Mouse (Mus musculus): ENCODE measurements around the gene Numbl.

Gene Numbl

DNA sequence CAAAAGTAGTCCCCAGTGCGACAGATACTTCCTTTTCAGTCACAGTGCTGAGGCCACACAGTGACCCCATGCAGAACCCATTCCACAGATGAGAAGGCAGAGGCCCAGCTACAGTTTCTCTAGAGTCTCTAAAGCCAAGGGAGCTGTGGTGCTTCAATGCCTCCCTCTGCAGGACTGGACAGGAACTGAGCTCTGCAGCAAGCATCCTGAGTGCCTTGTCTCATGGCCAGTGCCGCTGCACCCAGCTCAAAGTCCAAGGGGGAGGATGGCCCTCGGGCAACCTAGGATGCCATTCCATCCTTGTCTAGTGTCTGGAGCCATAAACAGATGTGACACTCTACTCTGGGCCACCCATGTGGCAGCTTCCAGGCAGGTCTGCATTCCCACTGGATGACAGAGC is 2.5 kb upstream of the Numbl start:
- peak; percentile 60 for DNase-seq

DNA sequence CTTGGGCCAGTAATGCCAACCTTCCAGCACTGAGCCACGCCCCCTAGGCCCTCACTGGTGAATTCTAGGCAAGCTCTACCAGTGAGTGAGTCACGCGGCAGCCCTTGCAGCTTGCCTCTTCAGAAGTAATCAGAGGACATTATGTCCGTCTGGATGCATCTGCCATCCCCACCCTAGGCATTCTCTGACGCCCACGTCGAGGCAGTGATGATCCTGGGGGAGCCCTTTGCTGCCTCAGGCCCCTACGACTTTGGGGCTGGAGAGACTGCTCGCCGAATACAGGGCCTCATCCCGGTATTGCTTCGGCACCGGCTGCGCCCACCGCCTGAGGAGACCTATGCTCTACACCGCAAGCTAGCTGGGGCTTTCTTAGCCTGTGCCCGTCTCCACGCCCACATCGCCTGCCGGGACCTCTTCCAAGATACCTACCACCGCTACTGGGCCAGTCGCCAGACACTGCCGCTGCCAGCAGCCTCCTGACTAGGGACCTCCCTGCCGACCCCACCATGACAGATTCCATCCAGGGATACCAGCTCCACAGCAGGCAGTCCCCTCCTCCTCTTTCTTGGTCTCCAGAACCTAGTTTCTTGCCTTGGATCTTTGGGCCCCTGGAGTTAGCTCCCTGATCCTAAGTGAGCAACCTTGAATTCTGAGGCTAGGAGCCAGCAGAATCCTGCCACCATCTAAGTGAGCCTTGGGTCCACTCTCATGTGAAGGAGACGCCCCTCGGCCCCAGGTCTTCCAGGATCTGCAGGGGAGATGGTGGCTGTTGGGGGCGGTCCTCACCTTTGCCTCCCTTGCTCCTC is 984 bp upstream of the Numbl start:
- DNase-seq: peak; percentile 64

DNA sequence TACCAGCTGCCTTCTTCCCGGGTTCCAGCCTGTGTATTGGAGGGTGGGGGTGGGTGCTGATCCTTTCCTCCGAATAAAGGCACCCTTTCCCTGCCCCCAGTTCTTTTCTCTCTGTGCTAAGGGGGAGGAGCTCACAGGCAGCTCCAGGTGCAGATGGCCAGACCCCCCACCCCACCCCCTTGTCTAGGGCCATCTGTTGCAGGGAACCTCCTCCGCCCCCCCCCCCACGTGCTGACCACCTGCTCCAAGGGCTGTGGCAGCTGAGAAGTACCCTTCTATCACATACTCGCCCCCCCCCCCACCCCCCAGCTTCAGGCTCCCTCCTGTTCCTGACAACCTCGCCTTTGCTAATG is 405 bp upstream of the Numbl start:
- no peak for DNase-seq

DNA sequence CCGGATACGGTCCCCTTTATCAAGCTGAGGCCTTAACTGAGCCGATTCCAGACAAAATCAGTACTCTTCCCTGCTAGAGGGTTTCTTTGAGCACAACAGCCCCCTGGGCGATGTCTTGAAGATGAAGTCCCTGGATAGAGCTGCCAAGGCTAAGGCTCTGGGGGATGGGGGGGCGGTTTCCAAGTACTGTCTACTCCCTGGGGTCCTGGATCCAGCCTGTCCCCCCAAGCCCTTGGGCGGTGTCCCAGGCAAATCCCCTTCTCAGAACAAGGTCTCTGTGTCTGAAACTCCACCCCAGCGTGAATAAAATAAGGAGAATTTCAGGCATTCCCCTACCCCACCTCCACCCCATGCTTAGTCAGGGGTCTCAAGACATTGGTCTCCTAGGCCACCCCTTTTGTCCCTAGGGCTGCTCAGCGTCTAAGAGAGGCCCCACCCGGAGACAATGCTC is 1.1 kb downstream of the Numbl start:
- DNase-seq: no peak

DNA sequence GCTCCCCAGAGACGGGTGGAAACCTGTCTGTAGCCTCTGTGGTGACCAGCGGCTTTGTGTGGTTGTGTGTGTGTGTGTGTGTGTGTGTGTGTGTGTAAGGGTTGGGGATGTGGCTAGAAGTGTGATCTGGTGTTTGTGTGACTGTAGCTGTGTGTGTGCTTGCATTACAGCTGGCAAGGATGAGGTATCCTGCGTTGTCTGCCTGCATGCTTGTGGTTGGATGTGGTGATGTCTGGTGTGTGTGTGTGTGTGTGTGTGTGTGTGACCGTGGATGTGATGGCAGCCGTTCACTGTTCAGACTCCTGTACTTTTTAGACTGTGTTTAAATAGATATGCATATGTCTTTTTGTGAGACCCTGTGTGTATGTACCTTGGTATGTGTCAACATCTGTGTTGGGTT is 1.5 kb downstream of the Numbl start:
- DNase-seq: no peak

DNA sequence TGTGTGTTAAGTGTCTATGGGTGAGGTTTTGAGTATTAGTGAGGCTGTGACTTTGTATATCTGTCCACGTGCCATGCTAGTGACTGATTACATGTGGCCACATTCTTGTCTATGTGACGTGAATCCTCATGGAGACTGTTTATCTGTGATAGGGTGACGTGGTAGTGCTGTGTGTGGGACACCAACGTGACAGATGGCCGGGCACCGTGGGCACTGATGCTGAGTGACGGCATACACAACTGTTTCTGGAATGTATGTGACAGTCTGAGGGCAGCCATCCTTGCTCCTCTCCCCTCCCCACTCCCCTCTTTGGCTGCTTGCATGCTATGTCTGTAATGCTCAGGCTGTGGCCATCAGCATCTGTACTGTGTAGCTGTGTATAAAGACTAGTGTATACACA is 2.6 kb downstream of the Numbl start:
- DNase-seq: no peak

DNA sequence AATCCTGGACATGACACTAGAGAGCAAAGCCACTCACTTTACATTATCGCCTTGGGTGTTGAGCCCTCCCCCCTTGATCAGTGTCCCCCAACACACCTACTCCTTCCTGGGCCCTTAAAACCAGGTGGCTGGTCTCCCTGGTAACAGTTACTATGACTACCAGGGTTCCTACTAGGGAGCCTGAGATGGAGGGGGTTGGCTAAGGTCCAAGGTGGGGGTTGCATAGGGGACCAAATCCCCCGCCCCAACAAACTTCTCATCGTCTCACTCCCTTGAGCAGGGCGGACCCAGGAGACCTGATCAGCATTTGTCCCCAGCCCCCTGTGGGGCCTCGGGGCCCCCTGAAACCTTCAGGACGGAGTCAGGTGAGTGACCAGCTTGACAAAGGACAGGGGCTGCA is 3.7 kb downstream of the Numbl start:
- no peak for DNase-seq

DNA sequence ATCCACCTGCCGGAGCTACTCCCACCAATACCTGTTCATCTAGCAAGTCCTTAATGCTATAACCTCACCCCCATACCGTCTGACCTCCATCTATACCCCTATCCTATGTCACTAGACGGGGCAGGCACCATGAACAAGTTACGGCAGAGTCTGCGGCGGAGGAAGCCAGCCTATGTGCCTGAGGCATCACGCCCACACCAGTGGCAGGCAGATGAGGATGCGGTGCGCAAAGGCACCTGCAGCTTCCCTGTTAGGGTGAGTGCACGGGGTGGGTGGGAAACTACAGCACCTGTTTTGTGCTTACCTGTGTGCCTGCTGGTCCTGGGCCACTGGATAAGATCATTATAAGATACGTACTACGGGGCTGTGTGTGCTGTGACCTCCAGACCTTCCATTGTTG is 6.5 kb downstream of the Numbl start:
- no peak for DNase-seq

DNA sequence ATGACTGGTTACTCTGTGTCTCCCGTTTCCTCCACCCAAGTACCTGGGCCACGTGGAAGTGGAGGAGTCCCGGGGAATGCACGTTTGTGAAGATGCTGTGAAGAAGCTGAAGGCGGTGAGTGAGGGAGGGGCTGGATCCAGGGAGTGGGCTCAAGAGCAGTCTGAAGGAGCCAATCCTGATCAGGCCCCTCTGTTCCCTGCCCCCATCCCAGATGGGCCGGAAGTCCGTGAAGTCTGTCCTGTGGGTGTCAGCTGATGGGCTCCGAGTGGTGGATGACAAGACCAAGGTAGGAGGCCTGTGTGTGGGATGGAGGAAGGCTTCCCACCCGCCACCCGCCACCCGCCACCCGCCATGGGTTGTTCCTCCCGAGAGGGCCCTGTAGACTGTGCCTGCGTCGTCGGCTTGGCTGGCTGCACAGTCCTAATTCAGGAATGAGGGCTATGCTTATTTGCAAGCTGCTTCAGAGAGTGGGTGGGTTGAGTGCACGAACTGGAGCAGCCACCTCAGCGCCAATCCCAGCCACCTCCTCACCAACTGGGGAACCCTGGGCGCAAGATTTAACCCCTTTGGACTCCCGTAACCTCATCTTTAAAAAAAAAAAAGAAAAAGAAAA is 8.4 kb downstream of the Numbl start:
- DNase-seq: no peak

DNA sequence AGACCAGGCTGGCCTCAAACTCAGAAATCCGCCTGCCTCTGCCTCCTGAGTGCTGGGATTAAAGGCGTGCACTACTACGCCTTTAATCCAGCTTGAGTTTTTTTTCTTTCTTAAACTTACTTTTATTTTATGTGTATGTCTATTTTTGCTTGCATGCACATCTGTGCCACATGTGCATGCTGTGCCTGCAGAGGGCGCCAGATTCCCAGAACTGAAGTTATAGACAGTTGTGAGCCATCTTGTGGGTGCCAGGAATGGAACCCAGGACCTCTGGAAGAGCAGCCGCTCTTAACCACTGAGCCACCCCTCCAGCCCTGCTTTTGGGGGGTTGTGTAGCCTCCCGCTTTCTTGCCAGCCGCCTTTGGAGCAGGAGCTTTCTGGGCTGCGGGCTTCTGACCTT is 13.2 kb downstream of the Numbl start:
- no peak for DNase-seq

DNA sequence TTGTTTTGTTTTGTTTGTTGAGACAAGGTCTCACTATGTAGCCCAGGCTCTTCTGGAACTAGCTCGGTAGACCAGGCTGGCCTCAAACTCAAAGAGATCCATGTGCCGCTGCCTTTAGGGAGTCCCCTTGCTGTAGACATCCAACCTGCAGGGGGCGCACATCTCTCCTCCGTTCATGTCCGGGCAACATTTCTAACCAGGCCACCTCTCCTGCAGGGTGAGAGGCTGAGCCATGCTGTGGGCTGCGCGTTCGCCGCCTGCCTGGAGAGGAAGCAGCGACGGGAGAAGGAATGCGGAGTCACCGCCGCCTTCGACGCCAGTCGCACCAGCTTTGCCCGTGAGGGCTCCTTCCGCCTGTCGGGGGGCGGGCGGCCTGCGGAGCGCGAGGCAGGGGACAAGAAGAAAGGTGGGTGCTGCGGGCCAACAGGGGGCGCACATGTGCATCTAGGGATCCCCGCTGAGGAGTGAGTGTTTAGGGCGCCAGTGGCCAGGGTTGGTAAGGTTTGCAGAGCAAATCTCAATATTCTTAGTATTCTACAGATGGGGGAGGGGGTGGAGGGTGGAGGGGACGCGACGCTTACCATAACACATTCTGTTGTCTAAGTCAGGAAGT is 15.6 kb downstream of the Numbl start:
- DNase-seq: peak; percentile 20

DNA sequence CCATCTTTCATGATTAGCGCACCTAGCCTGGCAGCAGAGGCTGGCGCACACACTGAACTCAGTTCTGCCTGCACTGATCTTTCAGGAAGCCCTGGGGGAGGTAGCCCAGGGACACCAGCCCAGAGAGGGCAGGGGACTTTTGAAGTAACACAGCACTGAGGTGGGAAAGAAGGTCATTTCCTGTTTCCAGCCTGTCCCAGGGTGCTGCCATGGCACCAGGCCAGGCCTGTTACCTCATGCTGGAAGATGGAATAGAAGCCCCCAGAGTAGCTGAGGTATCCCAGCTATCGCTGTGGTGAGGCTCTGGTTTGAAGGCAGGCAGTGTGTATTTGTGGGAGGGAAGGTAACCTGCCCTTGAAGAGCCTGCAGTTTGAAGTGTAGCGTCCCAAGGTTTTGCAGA is 16.7 kb downstream of the Numbl start:
- no peak for DNase-seq

DNA sequence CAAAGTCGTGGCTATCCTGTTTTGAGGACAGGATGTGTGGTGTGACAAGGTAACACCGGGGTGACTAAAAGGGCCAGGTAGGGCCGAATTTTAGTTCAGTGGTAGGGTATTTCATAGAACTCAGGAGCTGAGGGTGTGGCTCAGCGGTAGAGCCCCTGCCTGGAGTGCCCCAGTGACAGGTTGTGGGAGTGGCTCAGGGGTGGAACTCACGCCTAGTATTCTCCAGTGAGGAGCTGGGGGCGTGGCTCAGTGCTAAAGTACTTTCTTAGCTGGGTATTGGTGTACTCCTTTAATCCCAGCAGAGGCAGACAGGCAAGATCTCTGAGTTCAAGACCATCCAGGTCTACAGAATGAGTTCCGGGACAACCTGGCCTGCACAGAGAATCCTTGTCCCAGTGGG is 17.8 kb downstream of the Numbl start:
- DNase-seq: no peak

DNA sequence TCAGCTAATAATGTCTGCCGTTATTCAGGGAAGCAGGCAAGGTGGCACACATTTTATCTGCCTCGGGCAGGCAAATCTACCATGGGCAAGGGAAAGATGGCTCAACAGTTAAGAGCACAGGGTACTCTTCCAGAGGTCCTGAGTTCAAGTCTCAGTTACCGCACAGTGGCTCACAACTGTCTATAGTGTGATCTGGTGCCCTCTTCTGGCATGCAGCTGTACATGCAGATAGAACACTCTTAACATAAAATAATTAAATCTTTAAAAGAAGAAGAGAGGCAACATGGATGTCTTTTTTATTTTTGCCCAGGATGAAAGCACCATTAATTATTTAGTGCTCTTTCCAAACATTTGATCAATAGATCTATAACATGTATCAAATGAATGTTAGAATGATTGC is 19.0 kb downstream of the Numbl start:
- no peak for DNase-seq

DNA sequence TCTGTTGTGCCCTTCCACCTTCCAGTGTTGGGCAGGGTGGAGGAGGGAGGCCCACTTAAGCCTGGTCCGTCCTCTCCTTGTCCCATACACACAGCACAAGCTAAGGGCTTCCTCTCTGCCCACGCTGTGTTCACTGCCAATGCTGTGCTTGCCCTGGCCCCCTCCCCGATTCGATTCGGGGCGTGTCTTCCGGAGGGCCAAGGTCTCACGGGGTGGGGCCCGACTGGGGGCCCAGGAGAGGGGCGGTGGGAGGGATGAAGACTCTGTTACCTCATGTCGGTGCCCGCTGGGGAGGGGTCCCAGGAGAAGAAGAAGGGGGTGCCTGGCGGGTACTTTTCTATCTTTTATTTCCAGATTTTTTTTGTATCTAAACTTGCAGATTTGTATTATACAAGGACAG is 23.5 kb downstream of the Numbl start:
- DNase-seq: no peak

DNA sequence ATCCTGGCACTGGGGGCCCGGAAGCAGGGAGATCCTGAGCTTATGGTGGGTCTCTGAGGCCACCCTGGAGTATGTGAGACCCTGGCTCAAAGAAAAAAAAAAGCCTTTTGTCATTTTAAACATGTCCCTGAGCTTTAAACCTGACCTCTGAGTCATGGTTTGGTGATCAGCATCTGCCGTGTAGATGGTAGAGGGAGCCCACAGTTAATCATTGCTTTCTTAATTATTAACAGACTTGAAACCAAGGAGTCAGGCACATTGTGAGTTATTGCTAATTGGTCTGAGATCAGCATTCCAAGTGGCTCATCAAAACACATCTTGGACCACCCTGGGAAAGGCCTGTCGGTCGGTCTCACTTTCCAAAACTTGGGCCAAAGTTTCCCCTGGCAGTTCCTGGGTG is 24.0 kb downstream of the Numbl start:
- DNase-seq: peak; percentile 9

DNA sequence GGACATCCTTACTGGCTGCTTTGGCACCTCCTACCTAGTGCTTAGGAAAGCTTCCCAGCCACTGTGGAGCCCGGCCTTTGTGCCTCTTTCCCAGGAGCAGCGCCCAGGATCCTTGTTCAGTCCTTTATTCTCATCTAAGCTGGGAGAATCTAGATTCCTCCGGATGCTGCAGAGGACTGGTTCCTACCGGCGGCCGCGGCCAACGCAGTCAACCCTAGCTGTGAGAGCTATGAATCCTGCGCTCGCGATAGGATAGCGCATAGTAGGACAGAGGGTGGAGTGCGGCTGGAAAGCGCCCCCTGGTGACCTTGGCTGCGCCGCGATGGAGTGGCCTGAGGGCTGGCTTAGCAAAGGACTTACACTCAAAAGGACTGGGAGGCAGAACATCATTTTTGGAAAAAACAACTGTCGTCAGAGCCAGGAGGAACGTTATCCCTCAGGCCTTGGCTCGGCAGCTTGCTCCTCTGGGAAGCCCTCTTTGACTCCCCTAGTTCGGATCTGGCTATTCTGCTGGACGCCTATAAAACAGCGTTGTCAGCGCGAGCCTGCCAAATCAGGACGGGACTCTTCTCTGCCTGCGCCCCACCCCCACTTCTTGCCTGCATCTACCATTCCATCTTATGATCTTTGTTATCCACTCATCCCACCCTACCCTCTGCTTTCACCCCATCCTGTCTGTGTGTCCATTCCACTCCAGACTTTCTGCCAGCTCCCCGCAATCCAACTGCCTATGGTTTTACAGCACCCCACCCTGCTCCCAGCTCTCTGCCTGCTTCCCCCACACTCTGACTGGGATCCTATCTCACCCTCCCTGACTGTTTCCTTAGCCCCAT is 26.8 kb downstream of the Numbl start:
- DNase-seq: peak; percentile 32

DNA sequence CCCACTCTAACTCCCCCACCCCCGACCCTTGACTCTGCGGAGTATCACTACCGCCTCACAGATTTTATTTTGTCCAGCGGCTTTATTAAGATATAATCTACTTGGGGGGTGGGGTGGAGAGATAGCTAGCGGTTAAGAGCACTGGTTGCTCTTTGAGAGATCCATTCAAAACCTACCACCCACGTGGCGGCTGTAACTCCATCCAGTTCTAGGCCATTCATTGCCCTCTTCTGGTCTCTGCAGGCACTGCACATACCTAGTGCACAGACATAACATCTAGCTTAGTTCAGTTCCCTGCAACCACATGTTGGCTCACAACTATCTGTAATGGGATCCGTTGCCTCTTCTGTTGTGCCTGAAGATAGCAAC is 27.4 kb downstream of the Numbl start:
- DNase-seq: peak; percentile 74

DNA sequence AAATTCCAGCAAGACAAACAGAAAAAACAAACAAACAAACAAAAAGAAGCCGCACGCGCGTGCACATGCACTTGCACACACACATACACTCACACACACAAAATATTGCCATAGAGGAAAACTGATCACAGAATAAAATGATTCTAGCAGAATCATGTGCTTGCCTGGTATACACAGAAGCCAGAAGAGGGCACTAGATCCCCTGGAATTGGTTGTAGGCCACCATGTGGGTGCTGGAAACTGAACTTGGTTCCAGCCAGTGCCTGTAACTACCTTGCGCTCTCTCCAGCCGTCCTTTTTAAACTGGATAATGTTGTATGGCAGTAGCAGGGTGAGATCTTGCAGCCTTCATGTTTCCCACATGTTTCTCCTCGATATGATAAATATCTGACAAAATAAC is 30.5 kb downstream of the Numbl start:
- DNase-seq: no peak

DNA sequence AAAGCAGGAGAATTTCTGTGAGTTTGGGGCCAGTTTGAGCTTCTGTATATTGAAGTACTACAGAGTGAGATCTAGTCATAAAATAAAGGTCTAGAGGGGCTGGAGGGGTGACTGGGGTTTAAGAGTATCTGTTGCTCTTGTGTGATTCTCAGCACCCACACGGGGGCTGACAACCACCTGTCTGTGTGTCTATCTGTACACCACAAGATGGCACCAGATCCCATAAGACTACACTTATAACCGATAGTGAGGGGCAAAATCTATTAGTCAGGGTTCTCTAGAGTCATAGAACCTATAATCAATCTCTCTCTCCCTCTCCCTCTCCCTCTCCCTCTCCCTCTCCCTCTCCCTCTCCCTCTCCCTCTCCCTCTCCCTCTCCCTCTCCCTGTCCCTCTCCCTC is 32.3 kb downstream of the Numbl start:
- no peak for DNase-seq

DNA sequence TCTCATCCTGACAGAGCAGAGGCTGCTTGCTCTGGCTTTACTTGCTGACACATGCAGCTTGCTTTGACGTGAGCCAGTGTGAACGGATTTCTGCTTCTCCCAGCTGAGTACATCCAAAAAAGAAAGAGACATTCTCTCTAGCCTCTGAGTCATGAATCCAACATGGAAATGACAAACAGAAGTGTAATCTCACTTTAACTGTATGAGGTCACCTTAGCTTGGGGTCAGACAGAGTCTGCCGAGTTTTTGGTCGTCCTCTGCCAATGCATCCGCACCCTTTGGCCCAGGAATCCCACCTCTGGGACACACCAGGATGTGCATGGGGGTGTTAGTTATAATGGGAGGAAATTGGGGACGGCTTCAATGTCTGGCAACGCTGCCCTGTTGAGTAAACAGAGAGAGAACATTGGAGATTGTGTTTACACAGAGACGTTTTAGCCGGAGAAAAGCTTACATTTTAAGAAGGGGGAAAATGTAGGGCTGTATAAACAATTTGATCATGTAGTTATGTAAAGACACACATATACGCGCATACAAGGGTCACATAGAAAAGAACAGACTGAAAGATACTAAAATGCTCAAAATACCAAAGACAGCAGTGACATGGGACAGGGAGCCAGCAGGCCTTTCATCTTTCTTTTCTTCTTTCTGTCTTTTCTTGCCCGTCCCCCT is 33.7 kb downstream of the Numbl start:
- DNase-seq: no peak

DNA sequence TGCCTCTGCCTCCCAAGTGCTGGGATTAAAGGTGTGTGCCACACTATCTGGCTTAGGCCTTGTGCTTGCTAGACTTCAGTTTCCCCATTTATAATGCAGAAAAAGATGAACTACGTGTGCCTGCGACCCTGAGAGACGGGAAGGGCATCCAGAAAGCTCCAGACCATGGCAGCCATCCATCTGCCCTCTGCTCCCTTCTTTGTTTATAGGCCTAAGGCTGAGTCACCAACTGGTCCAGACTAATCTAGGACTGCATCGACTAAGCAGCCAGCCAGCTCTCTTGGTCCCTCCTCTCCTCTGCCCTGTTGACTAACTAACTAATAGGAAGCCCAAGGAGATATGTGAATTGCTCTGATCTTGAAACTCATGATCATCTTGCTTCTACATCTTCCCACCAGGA is 37.7 kb downstream of the Numbl start:
- peak; percentile 15 for DNase-seq

DNA sequence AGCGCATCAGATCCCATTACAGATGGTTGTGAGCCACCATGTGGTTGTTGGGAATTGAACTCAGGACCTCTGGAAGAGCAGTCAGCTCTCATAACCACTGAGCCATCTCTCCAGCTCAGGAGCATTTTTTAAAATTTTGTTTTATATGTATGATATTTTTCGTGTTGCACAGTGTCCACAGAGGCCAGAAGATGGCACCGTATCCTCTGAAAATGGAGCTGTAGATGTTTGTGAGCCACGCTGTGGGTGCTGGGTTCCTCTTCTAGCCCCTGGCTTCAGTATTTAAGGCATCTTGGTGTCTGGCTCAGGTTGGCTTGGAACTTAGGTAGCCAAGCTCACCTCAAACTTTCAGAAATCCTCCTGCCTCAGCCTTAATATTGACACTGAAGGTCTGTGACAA is 38.3 kb downstream of the Numbl start:
- no peak for DNase-seq
